Mouse (Mus musculus) bone marrow, adult 2 months (tissue): Measurements from ENCODE around the gene Crb1.

ENCODE experiments used
- CTCF ChIP-seq: fragments of 200-500 bp; IDR thresholded peaks from 2 replicates; pipeline ENCODE4 v1.5.1; 2011; ENCODE audit warnings: low read length, control low read depth; ENCODE audit not compliant: control insufficient read depth, insufficient read depth
- POLR2A ChIP-seq: fragments of 200-500 bp; IDR thresholded peaks from 2 replicates; pipeline ENCODE4 v1.6.1; 2011; ENCODE audit warnings: low read depth, mild to moderate bottlenecking, control low read depth, low read length, borderline replicate concordance; ENCODE audit not compliant: control insufficient read depth

DNA sequence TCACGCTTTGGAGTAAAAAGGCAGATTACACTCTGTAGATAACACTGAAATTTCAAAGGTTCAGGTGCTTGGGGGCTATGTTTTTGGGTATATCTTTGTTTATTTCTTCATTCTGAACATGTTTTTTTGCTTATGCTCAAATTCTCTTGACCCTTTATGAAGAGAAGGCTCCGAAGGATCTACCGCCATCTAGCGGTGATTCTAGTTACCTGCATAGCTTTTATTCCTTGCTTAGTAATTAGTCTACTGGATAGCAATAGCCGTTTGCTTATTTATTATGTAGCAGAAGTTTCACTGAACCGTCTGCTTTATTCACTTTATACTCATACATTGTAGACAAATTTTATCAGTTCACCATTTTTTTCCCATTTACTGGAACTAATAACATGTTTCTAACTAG, 109.1 kb downstream of the Crb1 start:
- no peak for TF ChIP-seq CTCF
- TF ChIP-seq POLR2A: no peak
